Mouse (Mus musculus) adrenal gland, postnatal 10 days (tissue): ENCODE measurements at regions not wholly inside any gene's neighbourhood (a gene's known extent, or its start where the extent isn't known, plus 50 kb on each side); places are given as distances from the start of the nearest gene placed in this dataset.

Source experiments
- DNase-seq: peaks from one replicate; pipeline ENCODE4 v3.0.0; 2021; ENCODE audit warnings: mixed read lengths

DNA sequence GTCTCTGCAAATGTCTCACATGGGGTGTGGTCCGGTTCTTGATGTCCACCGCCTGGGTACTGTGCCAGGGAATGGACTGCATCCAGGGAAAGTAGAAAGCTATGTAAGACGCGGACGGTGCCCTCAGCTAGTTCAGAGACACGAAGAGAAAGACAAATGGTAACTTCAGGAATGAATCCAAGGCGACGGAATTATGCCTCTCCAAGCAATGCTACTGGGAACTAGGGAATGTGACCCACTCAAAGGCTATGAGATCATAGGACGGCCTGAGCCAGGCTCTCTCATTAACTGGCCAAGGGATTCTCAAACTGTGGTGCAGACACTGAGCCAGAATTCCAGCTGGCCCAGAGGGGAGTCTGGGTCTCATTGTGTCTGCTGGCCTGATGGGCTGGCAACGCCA is 186.5 kb downstream of the Tle3 start:
- DNase-seq: no peak

DNA sequence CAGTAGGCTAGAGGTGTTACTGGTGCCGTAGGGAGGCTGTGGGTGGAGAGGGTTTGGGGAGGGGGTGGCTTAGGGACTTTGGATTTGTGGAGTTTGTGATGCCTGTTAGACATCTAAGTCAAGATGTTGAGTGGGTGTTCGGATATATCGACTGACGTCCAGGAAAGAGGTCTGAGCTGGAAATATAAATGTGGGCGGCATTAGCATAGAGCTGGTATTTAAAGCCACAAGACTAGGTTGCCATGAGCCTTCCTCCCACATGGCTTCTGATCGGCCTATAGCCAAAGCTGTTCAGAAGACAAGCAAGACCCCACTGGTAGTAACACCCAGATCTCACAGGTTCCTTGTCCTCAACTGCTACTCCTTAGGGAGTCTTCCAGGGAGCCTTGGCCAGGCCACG is 184.9 kb downstream of the Tle3 start:
- DNase-seq: no peak

DNA sequence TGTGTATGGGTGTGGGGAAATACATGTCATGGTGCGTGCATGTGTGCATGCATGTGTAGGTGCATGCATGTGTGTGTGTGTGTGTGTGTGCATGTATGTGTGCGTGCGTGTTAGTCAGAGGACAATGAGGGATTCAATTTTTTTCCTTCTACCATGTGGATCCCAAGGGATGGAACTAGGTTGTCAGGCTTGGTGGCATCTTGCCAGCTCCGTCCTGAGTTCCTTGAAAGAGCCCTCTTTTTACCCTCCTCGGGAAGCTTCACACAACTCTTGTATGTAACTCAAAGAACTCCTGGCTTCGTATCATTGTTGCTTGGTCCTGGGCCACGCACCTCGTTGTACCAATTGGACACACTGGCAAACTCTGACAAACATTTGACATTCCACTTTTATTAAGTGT is 183.0 kb downstream of the Tle3 start:
- no peak for DNase-seq

DNA sequence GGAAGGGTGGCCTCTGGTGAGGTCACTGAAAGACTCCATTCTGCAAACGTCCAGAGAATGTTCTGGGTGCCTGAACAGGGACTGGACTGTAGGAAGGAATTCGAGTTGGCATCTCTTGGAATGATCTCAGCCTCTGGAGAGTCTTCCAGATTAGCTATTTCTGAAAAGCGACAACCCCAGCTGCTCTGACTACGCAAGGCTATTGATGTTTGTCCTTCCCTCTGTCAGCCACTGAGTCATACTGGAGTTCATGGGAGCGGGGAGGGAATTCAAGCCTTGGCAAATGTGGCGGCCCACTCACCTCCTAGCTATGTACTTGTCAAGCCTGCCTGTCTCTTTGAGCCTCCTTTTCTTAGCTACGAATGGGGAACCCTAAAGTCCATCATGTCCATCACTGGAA is 182.4 kb downstream of the Tle3 start:
- DNase-seq: peak; percentile 58

DNA sequence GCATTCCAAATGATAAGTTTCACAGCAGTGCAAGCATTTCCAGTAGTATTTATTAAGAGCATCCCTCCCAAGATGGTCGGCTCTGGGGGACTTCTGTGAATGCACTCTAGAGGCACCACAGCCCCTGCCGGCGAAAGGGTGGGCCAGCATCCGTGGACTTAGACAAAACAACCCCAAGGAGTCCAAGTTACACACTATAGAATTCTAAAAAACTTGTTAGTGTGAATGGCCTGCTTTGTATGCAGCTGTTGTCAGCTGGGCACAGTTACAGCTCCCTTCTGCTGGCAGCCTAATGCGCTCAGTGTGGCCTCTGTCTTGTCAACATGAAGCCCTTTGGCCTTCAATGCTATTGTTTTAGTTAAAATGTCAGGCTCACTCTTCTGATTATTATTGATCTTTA is 181.5 kb downstream of the Tle3 start:
- DNase-seq: no peak

DNA sequence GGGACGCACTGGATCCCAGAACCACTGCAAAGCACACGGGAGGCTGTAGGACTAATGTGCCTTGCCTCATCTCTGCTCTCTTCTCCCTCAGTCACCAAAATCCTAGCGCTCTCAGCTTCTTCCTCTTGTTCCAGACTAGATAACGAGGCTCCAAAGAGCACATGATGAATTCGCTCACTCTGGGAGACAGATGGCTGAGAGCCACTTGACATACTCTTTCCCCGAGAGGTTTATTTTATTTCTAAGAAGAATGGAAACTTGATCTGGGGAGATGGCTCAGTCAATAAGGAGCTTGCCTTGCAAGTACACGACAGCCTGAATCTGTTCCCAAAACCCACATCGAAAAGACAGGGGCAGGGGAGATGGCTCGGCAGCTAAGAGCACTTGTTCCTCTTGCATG is 179.2 kb downstream of the Tle3 start:
- no peak for DNase-seq

DNA sequence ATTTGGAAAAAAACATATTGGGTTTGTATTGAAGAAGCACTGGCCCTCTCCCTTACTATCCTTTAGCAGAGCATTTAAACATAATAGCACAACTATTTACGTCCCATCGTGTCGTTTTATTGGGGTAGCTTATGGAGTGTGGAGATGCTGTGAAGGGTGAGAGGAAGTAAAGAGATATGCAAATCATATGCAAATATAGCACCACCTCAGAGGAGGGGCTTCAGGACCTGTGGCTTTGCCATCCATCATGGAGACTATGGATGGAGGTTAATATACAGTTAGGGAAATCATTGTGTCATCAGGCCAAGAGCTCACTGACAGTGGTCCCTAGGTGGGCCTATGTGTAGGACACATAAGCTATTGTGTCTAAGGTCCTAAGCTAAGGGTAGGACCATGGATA is 178.2 kb downstream of the Tle3 start:
- DNase-seq: no peak

DNA sequence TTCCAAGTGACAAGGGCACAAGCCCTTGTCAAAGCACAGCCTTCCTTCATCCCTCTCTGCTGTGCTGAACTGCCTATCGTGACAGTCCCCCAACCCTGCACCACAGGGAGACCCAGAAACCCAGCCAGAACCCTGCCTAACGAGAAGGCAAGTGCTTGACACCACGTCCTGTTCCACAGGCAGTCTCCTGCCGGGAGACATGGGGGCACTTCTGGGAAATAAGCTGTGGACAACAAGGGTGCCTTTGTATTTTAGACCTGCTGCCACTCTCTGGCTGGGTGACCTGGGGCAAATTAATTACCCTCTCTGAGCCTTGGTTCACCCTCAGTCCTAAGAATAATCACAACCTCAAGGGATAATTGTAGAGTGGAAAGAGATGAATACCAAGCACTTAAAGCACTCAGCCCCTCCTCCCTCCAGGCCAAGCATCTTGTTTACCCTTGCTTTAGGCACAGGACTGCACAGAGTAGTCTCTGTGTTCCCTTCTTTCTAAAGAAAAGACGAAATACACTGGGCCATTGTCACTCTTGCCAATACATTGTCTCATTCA is 177.6 kb downstream of the Tle3 start:
- DNase-seq: no peak

DNA sequence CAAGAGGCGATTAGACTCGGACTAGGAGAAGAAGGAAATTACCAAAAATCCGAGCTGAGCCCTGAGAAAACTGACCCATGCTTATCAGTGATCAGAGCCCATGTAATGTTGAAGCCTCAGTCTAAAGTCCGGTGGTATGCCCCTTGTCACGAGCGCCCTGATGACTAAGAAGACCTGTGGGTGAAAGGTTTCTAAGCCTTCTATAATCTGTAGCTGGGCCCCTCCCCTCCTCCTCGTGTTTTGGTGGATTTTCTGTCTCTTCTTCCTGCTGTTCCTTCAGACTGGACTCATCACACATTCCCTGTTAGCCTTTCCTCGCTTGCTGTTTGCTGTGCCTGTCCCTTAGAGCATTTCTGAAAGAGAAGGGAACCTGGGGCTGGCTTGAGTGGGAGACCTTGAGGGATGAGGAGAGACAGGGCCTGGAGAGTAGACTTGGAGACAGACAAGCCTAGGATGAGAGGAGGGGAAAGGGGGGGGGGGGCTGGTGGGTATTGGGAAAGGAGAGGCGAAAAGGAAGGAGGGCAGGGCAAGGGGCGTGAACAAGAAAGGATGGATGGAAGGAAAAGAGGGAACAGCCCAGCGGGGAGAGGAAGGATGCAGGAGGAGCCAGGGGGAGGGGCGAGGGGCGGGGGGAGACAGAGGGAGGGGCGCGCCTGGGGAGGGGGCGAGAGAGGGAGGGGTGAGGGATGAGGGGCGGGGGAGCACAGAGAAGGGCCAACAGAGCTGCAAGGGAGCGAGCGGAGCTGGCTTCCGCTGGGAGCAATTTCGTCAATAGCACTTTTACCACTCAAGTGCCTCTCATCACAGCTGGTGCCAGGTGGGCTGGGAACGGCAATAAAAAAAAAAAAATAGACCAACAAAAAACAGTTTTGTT is 165.4 kb downstream of the Tle3 start:
- DNase-seq: no peak

DNA sequence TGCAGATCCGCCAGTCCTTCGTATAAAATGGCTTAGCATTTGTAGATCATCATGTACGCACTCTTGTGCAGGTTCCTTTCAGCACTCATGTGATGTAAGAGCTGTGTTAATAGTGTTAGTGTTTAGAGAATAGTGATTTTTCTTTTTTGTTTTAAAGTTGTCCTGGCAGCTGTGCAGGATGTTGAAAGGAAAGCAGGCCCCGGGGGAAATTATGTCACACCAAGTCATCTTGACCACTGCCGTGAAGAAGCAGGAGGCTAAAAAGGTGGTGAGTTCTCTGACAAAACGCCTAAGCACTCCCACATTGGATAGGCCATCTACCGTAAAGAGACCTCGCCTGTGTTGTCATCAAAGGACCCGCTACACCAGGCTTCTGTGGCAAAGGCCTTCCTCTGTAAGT is 161.1 kb downstream of the Tle3 start:
- DNase-seq: no peak

DNA sequence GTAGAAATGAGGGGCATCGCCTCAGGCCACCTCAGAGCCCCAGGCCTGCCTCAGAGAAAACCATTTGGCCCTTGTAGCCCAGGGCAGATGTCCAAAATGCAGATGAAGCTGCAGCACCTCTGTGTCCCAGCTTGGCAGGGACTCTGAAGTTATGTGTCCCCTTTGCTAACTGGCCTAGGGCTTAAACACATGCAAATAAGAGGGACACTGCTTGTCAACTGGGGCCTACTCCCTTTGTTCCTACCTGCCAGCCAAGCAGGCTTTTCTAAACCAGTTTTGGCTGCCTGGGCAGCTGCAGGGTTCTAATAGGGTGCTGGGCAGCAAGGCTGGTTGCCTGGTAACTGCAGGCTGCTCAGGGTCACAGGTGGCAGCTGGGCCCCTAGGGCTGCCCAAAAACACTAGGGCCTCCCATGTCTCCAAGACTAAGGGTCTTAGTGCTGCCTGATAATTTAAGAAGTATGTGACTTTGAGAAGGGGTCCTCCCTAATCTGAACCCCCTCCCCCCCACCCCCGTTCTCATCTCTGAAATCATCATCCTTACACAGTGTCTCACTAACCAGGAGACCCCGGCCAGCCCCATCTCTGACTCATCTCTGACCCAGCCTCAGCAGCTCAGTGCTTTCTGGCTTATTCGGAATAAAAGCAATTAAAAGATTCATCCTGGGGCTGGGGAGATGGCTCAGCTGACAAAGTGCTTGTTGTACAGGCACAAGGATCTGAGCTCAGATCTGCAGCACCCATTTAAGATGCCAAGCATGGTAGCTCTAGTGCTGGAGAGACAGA is 158.3 kb downstream of the Tle3 start:
- DNase-seq: peak; percentile 13

DNA sequence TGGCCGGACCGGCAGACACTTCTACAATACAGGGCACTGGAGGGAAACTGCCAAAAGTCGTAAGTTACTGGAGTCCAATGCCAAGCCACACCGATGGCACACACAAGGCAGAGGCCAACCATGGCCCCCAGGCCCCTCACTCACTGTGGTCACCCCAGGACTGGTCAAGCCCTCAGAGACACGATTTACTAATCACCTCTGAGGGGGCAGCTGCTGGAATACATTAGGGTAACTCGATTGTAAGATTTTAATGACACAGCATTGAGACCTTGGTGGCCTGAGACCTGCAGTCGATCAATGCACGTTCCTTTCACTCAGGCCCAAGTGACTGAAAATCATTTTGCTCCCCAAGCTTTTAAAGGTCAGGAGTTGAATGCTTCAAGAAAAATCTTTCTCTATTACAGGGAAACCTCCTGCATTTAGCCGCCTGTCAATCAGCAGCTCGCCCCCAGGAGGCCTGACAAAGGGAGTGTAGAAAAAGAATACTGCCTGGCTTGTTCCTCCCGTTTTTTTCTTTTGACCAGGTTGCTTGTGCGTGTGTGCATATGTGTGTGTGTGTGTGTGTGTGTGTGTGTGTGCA is 156.2 kb downstream of the Tle3 start:
- no peak for DNase-seq

DNA sequence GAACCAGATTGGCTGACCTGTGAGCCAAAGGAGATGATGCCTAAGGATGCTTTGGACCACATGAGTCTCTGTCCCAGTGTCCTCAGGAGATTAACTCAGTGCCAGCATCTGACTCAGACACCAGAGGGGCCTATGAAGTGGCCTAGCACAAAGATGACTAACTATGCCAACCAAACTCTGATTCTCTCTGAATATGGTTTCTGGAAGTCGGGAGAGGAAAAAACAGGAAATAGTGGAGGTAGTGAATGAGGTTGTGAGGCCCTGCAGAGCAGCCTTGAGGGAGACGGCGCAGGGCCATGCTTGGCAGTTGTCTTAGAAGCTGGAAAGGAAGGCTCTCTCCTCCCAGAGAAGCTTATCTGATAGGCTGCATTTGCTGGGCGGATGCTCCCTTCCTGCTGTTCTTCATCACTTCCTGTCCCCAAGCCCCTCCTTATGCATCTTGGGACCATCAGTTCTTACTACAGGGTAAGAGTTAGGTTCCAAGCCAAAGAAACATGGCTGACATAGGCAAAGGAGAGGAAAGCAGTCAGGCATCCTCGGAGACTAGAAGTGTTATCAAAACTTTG is 155.4 kb downstream of the Tle3 start:
- DNase-seq: no peak

DNA sequence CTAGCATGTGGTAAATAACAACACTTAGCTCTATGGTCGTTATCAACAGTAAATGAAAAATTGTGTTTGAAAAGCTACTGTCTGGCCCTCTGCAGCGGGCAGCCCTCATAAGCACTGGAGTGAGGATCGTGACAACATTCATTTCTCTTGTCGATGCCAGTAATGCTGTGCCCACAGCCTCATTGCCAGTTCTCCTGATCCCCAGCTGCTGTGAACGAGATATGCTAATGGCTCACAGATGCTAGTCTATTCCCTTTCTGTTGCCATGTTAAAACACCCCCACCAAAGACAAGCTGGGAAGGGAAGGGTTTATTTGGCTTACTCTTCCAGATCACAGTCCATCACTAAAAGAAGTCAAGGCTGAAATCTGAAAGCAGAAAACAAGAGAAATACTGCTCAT is 148.0 kb downstream of the Tle3 start:
- DNase-seq: no peak

DNA sequence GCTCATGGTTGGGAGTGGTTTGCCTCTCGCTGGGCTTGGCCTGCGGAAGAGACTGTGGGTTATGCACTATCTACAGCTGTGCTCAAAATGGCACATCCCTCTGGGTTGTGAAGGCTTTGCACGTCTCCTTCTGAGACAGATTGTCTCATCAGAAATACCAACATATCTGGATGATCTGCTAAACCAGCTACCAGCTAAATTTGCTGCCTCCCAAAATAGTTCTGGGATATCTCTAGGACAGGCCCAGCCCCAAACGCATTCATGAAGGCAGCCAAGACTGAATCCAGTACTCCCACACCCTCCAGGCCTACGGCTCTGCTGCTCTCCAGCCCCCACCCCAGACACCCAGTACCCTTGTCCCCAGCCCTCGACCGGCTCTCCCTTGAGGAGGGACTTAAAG is 145.7 kb downstream of the Tle3 start:
- no peak for DNase-seq

DNA sequence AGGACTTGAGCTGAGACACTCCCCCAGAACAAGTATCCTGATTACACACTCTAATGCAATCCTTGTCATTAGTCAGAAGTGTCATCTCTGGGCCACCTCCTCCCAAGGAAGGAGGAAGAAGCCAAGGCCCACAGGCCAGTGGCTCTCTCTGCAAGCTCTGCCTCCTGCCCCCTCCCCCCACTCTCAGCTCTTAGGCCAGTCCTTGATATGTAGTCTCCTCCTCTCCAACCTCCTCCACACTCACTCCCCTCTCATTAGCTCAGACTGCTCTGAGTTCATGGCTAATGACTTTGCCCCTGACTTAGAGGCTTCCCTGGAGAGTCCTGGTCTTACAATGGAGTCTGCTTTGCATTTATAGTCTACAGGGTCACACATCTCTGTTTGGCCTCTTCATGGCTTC is 139.3 kb downstream of the Tle3 start:
- no peak for DNase-seq

DNA sequence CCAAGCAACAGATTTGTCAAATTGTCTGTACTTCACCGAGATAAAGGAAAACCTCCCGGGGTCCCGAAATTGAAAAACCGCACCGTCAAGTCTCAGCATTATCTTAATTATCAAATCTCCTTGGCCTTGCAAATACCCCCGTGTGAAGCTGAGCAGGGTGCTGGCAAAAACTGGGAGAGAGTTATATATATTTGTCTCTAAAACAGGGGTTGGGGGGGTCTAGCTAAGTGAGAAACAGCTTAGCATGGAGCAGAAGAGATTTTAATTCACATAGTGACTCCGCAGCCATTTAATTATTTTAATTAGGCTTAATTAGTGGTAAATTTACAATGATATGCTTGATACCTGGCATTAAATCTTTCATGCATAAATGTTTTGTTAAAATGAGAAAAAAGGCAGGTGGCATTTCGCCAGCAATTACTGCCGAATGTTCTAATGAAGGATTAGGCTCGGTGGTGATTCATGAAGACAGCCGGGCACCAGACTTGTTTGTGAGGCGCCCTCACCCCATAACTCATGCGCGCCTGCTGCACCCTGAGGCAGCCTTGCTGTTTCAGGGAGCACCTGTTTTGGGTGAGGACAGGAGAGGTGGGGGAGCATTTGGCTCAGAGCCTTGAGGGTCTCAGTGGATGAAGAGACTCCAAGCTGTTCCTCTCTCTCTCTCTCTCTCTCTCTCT is 138.2 kb downstream of the Tle3 start:
- DNase-seq: no peak

DNA sequence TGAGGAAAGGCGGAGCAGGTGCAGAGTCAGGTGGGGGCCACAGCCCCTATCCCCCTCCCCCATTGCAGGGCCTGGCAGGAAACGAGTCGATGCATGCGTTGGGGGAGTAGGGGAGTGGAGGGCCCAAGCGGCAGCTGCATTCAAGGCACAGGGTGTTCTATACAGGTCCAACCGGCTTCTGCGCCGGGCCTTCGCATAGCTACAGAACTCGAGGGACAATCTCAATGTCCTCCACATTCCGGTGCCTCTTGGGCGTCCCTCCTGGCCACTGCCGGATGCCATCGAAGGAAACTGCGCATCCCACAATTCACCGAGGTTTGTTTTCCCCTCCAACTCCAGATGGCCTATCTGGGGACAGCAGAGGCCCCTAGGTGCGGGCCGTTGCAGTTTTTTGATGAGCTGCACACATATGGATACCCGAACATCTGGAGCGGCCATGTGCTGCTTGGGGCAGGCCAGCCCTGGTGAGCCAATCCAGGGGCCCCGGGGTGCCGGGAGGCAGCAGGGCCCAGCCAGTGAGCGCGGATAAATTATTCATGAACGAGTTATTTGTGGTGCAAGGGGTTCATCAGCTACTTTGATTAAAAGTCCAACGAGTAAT is 137.5 kb downstream of the Tle3 start:
- DNase-seq: no peak

DNA sequence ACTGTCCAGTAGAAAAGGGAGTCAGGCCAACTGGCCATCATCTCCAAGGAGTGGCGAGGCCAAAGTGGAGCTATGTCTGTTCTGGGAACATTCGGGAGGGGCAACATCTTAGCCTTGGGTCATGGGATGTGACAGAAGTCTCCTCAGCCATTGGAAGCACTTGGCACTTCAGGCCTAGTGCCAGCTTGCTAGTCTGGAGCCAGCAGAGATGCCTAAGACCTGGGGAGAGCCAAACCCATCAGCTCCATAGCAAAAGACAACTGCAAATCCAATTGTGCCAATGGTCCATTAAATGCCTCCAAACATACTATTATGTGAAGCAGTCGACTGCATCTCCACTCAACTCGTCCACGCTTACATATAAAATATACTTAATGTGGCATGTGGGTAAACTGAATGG is 136.9 kb downstream of the Tle3 start:
- DNase-seq: peak; percentile 9

DNA sequence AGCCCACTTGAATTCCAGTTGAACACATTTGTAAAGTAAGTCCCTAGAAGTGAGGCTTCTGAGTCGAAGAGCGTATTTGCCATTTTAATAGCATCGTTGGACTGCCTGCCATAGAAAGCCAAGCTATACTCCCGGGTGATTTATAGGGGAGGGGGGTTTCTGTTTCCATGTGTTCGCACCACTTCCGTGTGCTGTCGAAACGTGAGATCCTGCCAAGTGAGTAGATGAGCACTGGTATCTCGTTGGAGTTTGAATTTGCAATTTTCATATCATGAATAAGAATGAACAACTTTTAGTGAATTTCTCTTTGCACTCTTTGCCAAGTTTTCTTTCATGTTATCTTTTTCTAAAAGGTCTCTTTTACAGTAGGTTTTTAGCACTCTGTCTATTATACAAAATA is 128.7 kb downstream of the Tle3 start:
- DNase-seq: no peak

DNA sequence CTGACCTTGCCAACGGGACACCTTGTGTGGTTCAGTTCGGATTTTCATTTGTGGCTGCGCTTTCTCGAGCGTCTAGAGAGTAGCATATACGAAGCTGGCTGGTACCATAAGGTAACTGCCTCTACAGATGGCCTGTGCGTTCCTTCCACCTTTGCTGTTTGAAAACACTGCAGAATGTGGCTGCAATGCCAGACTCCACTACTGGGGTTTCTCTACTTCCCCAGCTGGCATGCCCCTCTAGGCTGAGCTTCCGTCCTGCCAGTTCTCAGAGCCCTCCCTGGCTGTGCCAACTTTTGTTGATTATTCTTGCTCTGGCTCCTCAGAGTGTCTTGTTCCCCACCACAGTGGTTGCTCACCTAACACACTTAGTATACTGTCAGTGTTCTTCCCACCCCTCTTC is 120.7 kb downstream of the Tle3 start:
- DNase-seq: no peak
